Mouse (Mus musculus) kidney, embryonic 16.5 days (tissue): ENCODE data around the gene Zfp637. TPM values are rescaled to one million over a fixed set of nuclear protein-coding genes. Genes with fewer than 3 reads are reported as not detected.

Source experiments
- ATAC-seq: fragments of 200-750 bp; cut with Nextera tagmentation; 2 replicates; pipeline ENCODE4 v1.8.0; 2017; ENCODE audit warnings: moderate TSS enrichment; ENCODE audit not compliant: low FRiP score, low TSS enrichment
- H3K27ac ChIP-seq: fragments of 300-500 bp; sonication (generic); 2 replicates; pipeline ENCODE4 v1.5.1; 2014; ENCODE audit warnings: low read length
- H3K27me3 ChIP-seq: fragments of 300-500 bp; sonication (generic); 2 replicates; pipeline ENCODE4 v1.6.1; 2014; ENCODE audit warnings: low read length, control low read depth, mixed read lengths; ENCODE audit not compliant: insufficient read depth
- H3K36me3 ChIP-seq: fragments of 300-500 bp; sonication (generic); 2 replicates; pipeline ENCODE4 v1.6.1; 2014; ENCODE audit warnings: low read length, control low read depth, mixed read lengths; ENCODE audit not compliant: insufficient read depth
- H3K4me1 ChIP-seq: fragments of 300-500 bp; sonication (generic); 2 replicates; pipeline ENCODE4 v1.6.1; 2014; ENCODE audit warnings: low read length, control low read depth, mixed read lengths; ENCODE audit not compliant: insufficient read depth
- H3K4me2 ChIP-seq: fragments of 300-500 bp; sonication (generic); replicated peaks from 2 replicates; pipeline ENCODE4 v1.6.1; 2014; ENCODE audit warnings: low read depth, low read length
- H3K4me3 ChIP-seq: fragments of 300-500 bp; sonication (generic); 2 replicates; pipeline ENCODE4 v1.5.1; 2014; ENCODE audit warnings: mild to moderate bottlenecking, low read length
- H3K9ac ChIP-seq: fragments of 300-500 bp; sonication (generic); replicated peaks from 2 replicates; pipeline ENCODE4 v1.6.1; 2014; ENCODE audit warnings: low read length
- H3K9me3 ChIP-seq: fragments of 300-500 bp; sonication (generic); 2 replicates; pipeline ENCODE4 v1.6.1; 2016; ENCODE audit warnings: low read length, control low read depth
- WGBS: fragments of 180-500 bp; shearing (Covaris S2); extraction: QIAGEN DNeasy Blood & Tissue Kit; methylation state at CpG from one replicate; pipeline ENCODE4 v1.1.7; 2014; 5-methylcytosine and 5-hydroxymethylcytosine counted together
- polyA plus RNA-seq: library from polyadenylated mRNA; unstranded; fragments of >200 nt; fragmentation: Nextera tagmentation; extraction: Ambion mirVana; gene quantifications from 2 replicates; pipeline ENCODE4 v1.2.1, GENCODE M21; 2015

Gene Zfp637
- polyA plus RNA-seq, 1 experiment from 2014 or later, result 105 TPM

GRCm38 (mm10) chr6:117879408-117880115, 38.6 kb downstream of the Zfp637 start:
- Histone ChIP-seq H3K27me3 (no peaks in the 10 kb centered on the region), H3K9me3 (no peaks in the 10 kb centered on the region), H3K9ac (peak overlapping the region; percentile 86), H3K4me3 (peak overlapping the region; percentile 58), H3K4me1 (peaks cover 6% of the 10 kb centered on the region; the same call in 1 of the 2 replicates), H3K4me2 (peak overlapping the region; percentile 78), H3K36me3 (no peaks in the 10 kb centered on the region), H3K27ac (peak overlapping the region; percentile 100)
- WGBS, result under 1% methylated on average over 67 of the region's 67 CpGs
- ATAC-seq, result peak; percentile 93

GRCm38 (mm10) chr6:117880394-117880838, 39.4 kb downstream of the Zfp637 start:
- ATAC-seq, result no peak
- peak overlapping the region; percentile 78 for H3K4me2 ChIP-seq
- H3K27me3 ChIP-seq, result no peaks in the 10 kb centered on the region
- H3K4me3 ChIP-seq, result peak overlapping the region; percentile 58
- H3K27ac ChIP-seq, result peak overlapping the region; percentile 71; the same call in 1 of the 2 replicates
- peak overlapping the region; percentile 37; the same call in 1 of the 2 replicates for H3K9ac ChIP-seq
- H3K36me3 ChIP-seq, result no peaks in the 10 kb centered on the region
- 27% methylated on average over 3 of the region's 3 CpGs for WGBS
- no peaks in the 10 kb centered on the region for H3K9me3 ChIP-seq
- H3K4me1 ChIP-seq, result peaks cover 6% of the 10 kb centered on the region; the same call in 1 of the 2 replicates

- Histone ChIP-seq H3K36me3 (no peaks in the 10 kb centered on the region), H3K4me3 (no peak overlapping the region), H3K4me1 (peaks cover 6% of the 10 kb centered on the region; the same call in 1 of the 2 replicates), H3K4me2 (no peak overlapping the region), H3K9ac (no peak overlapping the region), H3K27me3 (no peaks in the 10 kb centered on the region), H3K9me3 (no peaks in the 10 kb centered on the region), H3K27ac (no peak overlapping the region)
- 82% methylated on average over 7 of the region's 7 CpGs for WGBS
- ATAC-seq, result no peak
Observed at GRCm38 (mm10) chr6:117881229-117881628, 40.2 kb downstream of the Zfp637 start.

- Histone ChIP-seq H3K4me3 (no peak overlapping the region), H3K36me3 (no peaks in the 10 kb centered on the region), H3K4me2 (no peak overlapping the region), H3K9me3 (no peaks in the 10 kb centered on the region), H3K9ac (no peak overlapping the region), H3K27ac (no peak overlapping the region), H3K4me1 (peaks cover 6% of the 10 kb centered on the region; the same call in 1 of the 2 replicates), H3K27me3 (no peaks in the 10 kb centered on the region)
- WGBS, result 80% methylated on average over 7 of the region's 7 CpGs
- ATAC-seq, result no peak
Observed at GRCm38 (mm10) chr6:117881997-117882396, 41.0 kb downstream of the Zfp637 start.

- Histone ChIP-seq H3K4me1 (no peaks in the 10 kb centered on the region), H3K9me3 (no peaks in the 10 kb centered on the region), H3K27me3 (no peaks in the 10 kb centered on the region), H3K27ac (no peak overlapping the region), H3K4me3 (no peak overlapping the region), H3K4me2 (no peak overlapping the region), H3K36me3 (no peaks in the 10 kb centered on the region), H3K9ac (no peak overlapping the region)
- no peak for ATAC-seq
- WGBS, result 90% methylated on average over 2 of the region's 2 CpGs
Observed at GRCm38 (mm10) chr6:117885943-117886342, 45.0 kb downstream of the Zfp637 start.

- Histone ChIP-seq H3K4me3 (no peak overlapping the region), H3K4me1 (no peaks in the 10 kb centered on the region), H3K36me3 (no peaks in the 10 kb centered on the region), H3K9me3 (no peaks in the 10 kb centered on the region), H3K27ac (no peak overlapping the region), H3K9ac (no peak overlapping the region), H3K27me3 (no peaks in the 10 kb centered on the region), H3K4me2 (no peak overlapping the region)
- ATAC-seq, result no peak
- WGBS, result 38% methylated on average over 1 of the region's 1 CpGs
Observed at GRCm38 (mm10) chr6:117888032-117888431, 47.1 kb downstream of the Zfp637 start.

GRCm38 (mm10) chr6:117888642-117889096, 47.7 kb downstream of the Zfp637 start:
- ATAC-seq, result no peak
- WGBS, result 64% methylated on average over 2 of the region's 2 CpGs

GRCm38 (mm10) chr6:117890257-117890656, 49.3 kb downstream of the Zfp637 start:
- H3K9ac ChIP-seq, result no peak overlapping the region
- no peak overlapping the region for H3K27ac ChIP-seq
- H3K4me1 ChIP-seq, result no peaks in the 10 kb centered on the region
- H3K36me3 ChIP-seq, result no peaks in the 10 kb centered on the region
- ATAC-seq, result no peak
- H3K27me3 ChIP-seq, result no peaks in the 10 kb centered on the region
- 80% methylated on average over 6 of the region's 6 CpGs for WGBS
- no peak overlapping the region for H3K4me3 ChIP-seq
- H3K4me2 ChIP-seq, result no peak overlapping the region
- H3K9me3 ChIP-seq, result no peaks in the 10 kb centered on the region

More at GRCm38 (mm10) chr6:117888642-117889096, 47.7 kb downstream of the Zfp637 start:
- Histone ChIP-seq H3K4me2 (no peak overlapping the region), H3K9me3 (no peaks in the 10 kb centered on the region), H3K36me3 (no peaks in the 10 kb centered on the region), H3K4me3 (no peak overlapping the region), H3K27me3 (no peaks in the 10 kb centered on the region), H3K4me1 (no peaks in the 10 kb centered on the region), H3K9ac (no peak overlapping the region), H3K27ac (no peak overlapping the region)

GRCm38 (mm10) chr6:117891369-117892160, 50.6 kb downstream of the Zfp637 start:
- 67% methylated on average over 14 of the region's 14 CpGs for WGBS
- H3K36me3 ChIP-seq, result no peaks in the 10 kb centered on the region
- no peak overlapping the region for H3K9ac ChIP-seq
- no peak for ATAC-seq
- no peak overlapping the region for H3K27ac ChIP-seq
- H3K9me3 ChIP-seq, result no peaks in the 10 kb centered on the region
- no peak overlapping the region for H3K4me2 ChIP-seq
- no peaks in the 10 kb centered on the region for H3K4me1 ChIP-seq
- no peaks in the 10 kb centered on the region for H3K27me3 ChIP-seq
- H3K4me3 ChIP-seq, result no peak overlapping the region
